Mouse (Mus musculus) liver, embryonic 11.5 days (tissue): ENCODE results near the gene Pygb. TPM values are rescaled to one million over a fixed set of nuclear protein-coding genes. Genes with fewer than 3 reads are reported as not detected.

Experiments
- ATAC-seq: fragments of 200-750 bp; cut with Nextera tagmentation; replicated peaks from 2 replicates; pipeline ENCODE4 v1.8.0; 2017; ENCODE audit warnings: moderate number of reproducible peaks, mild to moderate bottlenecking, moderate TSS enrichment, moderate library complexity; ENCODE audit not compliant: low FRiP score
- DNase-seq: peaks from one replicate; pipeline ENCODE4 v3.0.0-alpha.2; 2017; ENCODE audit warnings: low spot score
- H3K27ac ChIP-seq: fragments of 300-500 bp; sonication (generic); 2 replicates; pipeline ENCODE4 v1.5.1; 2014; ENCODE audit warnings: mild to moderate bottlenecking, low read depth, low read length, control low read depth
- H3K27me3 ChIP-seq: fragments of 300-500 bp; sonication (generic); replicated peaks from 2 replicates; pipeline ENCODE4 v1.6.1; 2014; ENCODE audit warnings: low read length, mixed read lengths; ENCODE audit not compliant: control insufficient read depth, insufficient read depth
- H3K36me3 ChIP-seq: fragments of 300-500 bp; sonication (generic); 2 replicates; pipeline ENCODE4 v1.6.1; 2014; ENCODE audit warnings: mild to moderate bottlenecking, low read length, moderate library complexity, mixed read lengths; ENCODE audit not compliant: control insufficient read depth, insufficient read depth
- H3K4me1 ChIP-seq: fragments of 300-500 bp; sonication (generic); replicated peaks from 2 replicates; pipeline ENCODE4 v1.6.1; 2014; ENCODE audit warnings: low read length, mixed read lengths; ENCODE audit not compliant: control insufficient read depth, insufficient read depth
- H3K4me2 ChIP-seq: fragments of 300-500 bp; sonication (generic); 2 replicates; pipeline ENCODE4 v1.6.1; 2014; ENCODE audit warnings: mild to moderate bottlenecking, control low read depth, moderate library complexity
- H3K4me3 ChIP-seq: fragments of 300-500 bp; sonication (generic); 2 replicates; pipeline ENCODE4 v1.5.1; 2014; ENCODE audit warnings: low read depth, low read length, control low read depth
- H3K9ac ChIP-seq: fragments of 300-500 bp; sonication (generic); 2 replicates; pipeline ENCODE4 v1.6.1; 2014; ENCODE audit warnings: low read depth, low read length, control low read depth
- H3K9me3 ChIP-seq: fragments of 300-500 bp; sonication (generic); 2 replicates; pipeline ENCODE4 v1.6.1; 2016; ENCODE audit warnings: low read length, inconsistent platforms, mixed read lengths; ENCODE audit not compliant: control insufficient read depth
- WGBS: fragments of 180-500 bp; shearing (Covaris S2); extraction: QIAGEN DNeasy Blood & Tissue Kit; methylation state at CpG from one replicate; pipeline ENCODE4 v1.1.7; 2014; 5-methylcytosine and 5-hydroxymethylcytosine counted together
- polyA plus RNA-seq: library from polyadenylated mRNA; unstranded; fragments of >200 nt; fragmentation: Nextera tagmentation; extraction: Ambion mirVana; gene quantifications from 2 replicates; pipeline ENCODE4 v1.2.1, GENCODE M21; 2014

The Pygb gene
- polyA plus RNA-seq, 1 experiment from 2014 or later: 35.7 TPM

DNA sequence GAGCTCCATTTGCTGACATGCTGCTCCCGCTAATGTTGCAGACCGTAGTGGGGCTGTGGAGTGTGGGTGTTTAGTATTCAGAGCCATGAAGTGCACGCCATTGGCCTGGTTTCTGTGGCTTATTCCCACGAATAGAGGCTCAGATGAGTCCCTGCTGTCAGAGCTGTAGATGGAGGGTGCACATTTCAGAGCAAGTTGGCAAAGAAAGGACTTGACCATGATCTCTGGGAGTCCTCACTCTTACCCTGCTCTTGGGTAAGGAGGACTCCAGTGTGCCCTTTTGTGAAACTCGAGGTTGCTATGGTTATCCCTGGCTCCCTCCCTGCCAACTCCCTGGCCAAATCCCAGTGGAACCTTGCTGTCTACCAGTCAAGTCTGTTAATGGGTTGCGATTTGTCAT is 21.8 kb downstream of the Pygb start:
- H3K4me1 ChIP-seq: no peaks in the 10 kb centered on the region
- no peaks in the 10 kb centered on the region for H3K9me3 ChIP-seq
- peaks cover 28% of the 10 kb centered on the region for H3K36me3 ChIP-seq
- 81% methylated on average over 6 of the region's 6 CpGs for WGBS
- H3K4me2 ChIP-seq: no peak overlapping the region
- H3K27ac ChIP-seq: no peak overlapping the region
- no peak for ATAC-seq
- no peak for DNase-seq
- no peak overlapping the region for H3K9ac ChIP-seq
- no peak overlapping the region for H3K4me3 ChIP-seq
- H3K27me3 ChIP-seq: no peaks in the 10 kb centered on the region

DNA sequence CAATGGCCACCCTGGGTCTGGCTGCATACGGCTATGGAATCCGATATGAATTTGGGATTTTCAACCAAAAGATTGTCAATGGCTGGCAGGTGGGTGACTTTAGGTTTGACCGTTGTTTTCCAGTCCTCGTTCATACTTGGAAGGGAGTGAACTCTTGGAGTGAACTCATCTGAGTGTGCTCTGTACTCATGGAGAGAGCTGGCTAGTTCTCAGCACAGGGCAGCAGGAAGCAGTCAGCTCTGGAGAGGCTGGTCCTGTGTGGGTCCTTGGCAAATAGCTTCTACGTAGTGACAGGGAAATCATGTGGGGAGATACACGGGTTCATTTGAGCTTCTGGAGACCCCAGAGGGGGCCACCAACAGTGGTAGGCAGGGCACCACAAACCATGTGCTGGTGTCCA is 22.3 kb downstream of the Pygb start:
- Histone ChIP-seq H3K4me1 (no peaks in the 10 kb centered on the region), H3K4me3 (no peak overlapping the region), H3K36me3 (peaks cover 28% of the 10 kb centered on the region), H3K4me2 (no peak overlapping the region), H3K27me3 (no peaks in the 10 kb centered on the region), H3K27ac (no peak overlapping the region), H3K9me3 (no peaks in the 10 kb centered on the region), H3K9ac (no peak overlapping the region)
- DNase-seq: no peak
- WGBS: 90% methylated on average over 6 of the region's 6 CpGs
- no peak for ATAC-seq

GRCm38 (mm10) chr2:150810603-150811002 is 24.1 kb downstream of the Pygb start:
- Histone ChIP-seq H3K36me3 (peaks cover 25% of the 10 kb centered on the region; the same call in 1 of the 2 replicates), H3K27ac (no peak overlapping the region), H3K4me2 (no peak overlapping the region), H3K27me3 (no peaks in the 10 kb centered on the region), H3K9ac (no peak overlapping the region), H3K4me3 (no peak overlapping the region), H3K4me1 (no peaks in the 10 kb centered on the region), H3K9me3 (no peaks in the 10 kb centered on the region)
- peak; percentile 63 for ATAC-seq
- DNase-seq: no peak
- WGBS: 71% methylated on average over 5 of the region's 5 CpGs

DNA sequence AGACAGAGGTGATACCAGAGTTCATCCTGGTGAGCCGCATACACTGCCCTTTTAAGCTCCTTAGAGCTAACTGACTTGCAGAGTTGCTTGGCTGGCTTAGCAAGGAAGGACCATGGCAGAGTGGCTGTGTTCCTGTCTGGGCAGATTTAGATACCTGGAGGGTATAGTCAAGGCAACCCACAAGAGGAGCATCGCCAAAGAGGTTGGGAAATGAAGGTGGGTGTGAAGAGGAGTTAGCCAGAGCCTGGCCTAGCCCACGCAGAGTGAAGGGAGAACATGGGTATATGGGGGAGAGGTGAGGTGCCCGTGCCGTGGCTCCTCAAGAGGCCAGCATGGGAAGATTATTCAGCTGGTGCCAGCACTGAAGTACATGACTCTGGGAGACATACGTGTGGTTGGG is 26.3 kb downstream of the Pygb start:
- no peak for ATAC-seq
- H3K27ac ChIP-seq: no peak overlapping the region
- no peaks in the 10 kb centered on the region for H3K4me1 ChIP-seq
- H3K4me2 ChIP-seq: no peak overlapping the region
- no peaks in the 10 kb centered on the region for H3K9me3 ChIP-seq
- no peak overlapping the region for H3K4me3 ChIP-seq
- H3K36me3 ChIP-seq: peaks cover 29% of the 10 kb centered on the region
- no peak for DNase-seq
- WGBS: 84% methylated on average over 6 of the region's 6 CpGs
- H3K9ac ChIP-seq: no peak overlapping the region
- H3K27me3 ChIP-seq: no peaks in the 10 kb centered on the region

GRCm38 (mm10) chr2:150816676-150817402 is 30.3 kb downstream of the Pygb start:
- H3K9ac ChIP-seq: no peak overlapping the region
- no peak overlapping the region for H3K4me3 ChIP-seq
- H3K27ac ChIP-seq: no peak overlapping the region
- no peak overlapping the region for H3K4me2 ChIP-seq
- H3K36me3 ChIP-seq: peaks cover 39% of the 10 kb centered on the region
- no peaks in the 10 kb centered on the region for H3K4me1 ChIP-seq
- ATAC-seq (no peak), DNase-seq (no peak)
- H3K27me3 ChIP-seq: no peaks in the 10 kb centered on the region
- 91% methylated on average over 18 of the region's 18 CpGs for WGBS
- H3K9me3 ChIP-seq: no peaks in the 10 kb centered on the region

- H3K9ac ChIP-seq: no peak overlapping the region
- peaks cover 38% of the 10 kb centered on the region for H3K36me3 ChIP-seq
- no peaks in the 10 kb centered on the region for H3K9me3 ChIP-seq
- H3K4me3 ChIP-seq: no peak overlapping the region
- no peak for ATAC-seq
- DNase-seq: no peak
- H3K27me3 ChIP-seq: no peaks in the 10 kb centered on the region
- H3K4me2 ChIP-seq: no peak overlapping the region
- WGBS: 89% methylated on average over 8 of the region's 8 CpGs
- H3K27ac ChIP-seq: no peak overlapping the region
- H3K4me1 ChIP-seq: no peaks in the 10 kb centered on the region
These were observed 32.2 kb downstream of the Pygb start for GRCm38 (mm10) chr2:150818742-150819141.

DNA sequence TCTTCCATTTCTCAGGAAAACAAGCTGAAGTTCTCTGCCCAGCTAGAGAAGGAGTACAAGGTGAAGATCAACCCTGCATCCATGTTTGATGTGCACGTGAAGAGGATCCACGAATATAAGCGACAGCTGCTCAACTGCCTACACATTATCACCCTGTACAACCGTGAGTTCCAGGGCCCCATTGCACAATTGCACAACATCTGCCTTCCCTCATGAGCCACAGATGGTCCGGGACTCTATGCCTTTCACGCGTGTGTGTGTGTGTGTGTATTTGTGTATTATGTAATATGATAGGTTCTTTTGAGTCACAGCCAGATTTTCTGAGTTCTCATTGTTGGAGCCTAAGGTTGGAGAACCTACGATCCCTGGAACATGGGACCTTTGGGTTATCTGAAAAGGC is 34.2 kb downstream of the Pygb start:
- H3K4me3 ChIP-seq: no peak overlapping the region
- H3K9ac ChIP-seq: no peak overlapping the region
- no peak overlapping the region for H3K4me2 ChIP-seq
- H3K27me3 ChIP-seq: no peaks in the 10 kb centered on the region
- peaks cover 36% of the 10 kb centered on the region for H3K36me3 ChIP-seq
- 83% methylated on average over 8 of the region's 8 CpGs for WGBS
- H3K9me3 ChIP-seq: no peaks in the 10 kb centered on the region
- DNase-seq (no peak), ATAC-seq (no peak)
- no peaks in the 10 kb centered on the region for H3K4me1 ChIP-seq
- no peak overlapping the region for H3K27ac ChIP-seq

- no peaks in the 10 kb centered on the region for H3K4me1 ChIP-seq
- H3K27me3 ChIP-seq: no peaks in the 10 kb centered on the region
- no peak overlapping the region for H3K9ac ChIP-seq
- H3K4me2 ChIP-seq: no peak overlapping the region
- H3K9me3 ChIP-seq: no peaks in the 10 kb centered on the region
- no peak overlapping the region for H3K4me3 ChIP-seq
- H3K27ac ChIP-seq: no peak overlapping the region
- DNase-seq (no peak), ATAC-seq (0 out of 2 replicates have a peak, but pooled peaks have one; percentile 18)
- WGBS: 71% methylated on average over 8 of the region's 8 CpGs
- H3K36me3 ChIP-seq: peaks cover 39% of the 10 kb centered on the region
These were observed 36.5 kb downstream of the Pygb start for GRCm38 (mm10) chr2:150822987-150823386.

- Histone ChIP-seq H3K27me3 (no peaks in the 10 kb centered on the region), H3K9me3 (no peaks in the 10 kb centered on the region), H3K9ac (no peak overlapping the region), H3K36me3 (peaks cover 35% of the 10 kb centered on the region), H3K4me3 (no peak overlapping the region), H3K4me2 (no peak overlapping the region), H3K4me1 (no peaks in the 10 kb centered on the region), H3K27ac (no peak overlapping the region)
- 88% methylated on average over 3 of the region's 3 CpGs for WGBS
- DNase-seq (no peak), ATAC-seq (no peak)
These were observed 39.9 kb downstream of the Pygb start for GRCm38 (mm10) chr2:150826426-150826825.
